Mouse (Mus musculus) kidney, adult 2 months (tissue): Measurements from ENCODE around the gene BC051142.
"Not testable (repeated sequence)": the region's sequence is repeated elsewhere in the genome, so short reads cannot be mapped to it uniquely, and the experiment has no call there.

Source experiments
- CTCF ChIP-seq: fragments of 200-500 bp; conservative IDR thresholded peaks from 2 replicates; pipeline ENCODE4 v1.5.1; 2011; ENCODE audit warnings: low read depth, mild to moderate bottlenecking, control low read depth, low read length, moderate library complexity, mixed read lengths; ENCODE audit not compliant: insufficient read depth, insufficient read length
- POLR2A ChIP-seq: fragments of 200-500 bp; IDR thresholded peaks from one replicate; pipeline ENCODE4 v1.6.1; 2011; ENCODE audit warnings: low read depth, low read length, control low read depth

GRCm38 (mm10) chr17:34477238-34478013 is 78.8 kb downstream of the BC051142 start, which contains the start of gene Btnl4:
- not testable (repeated sequence) for TF ChIP-seq CTCF, POLR2A
